Mouse (Mus musculus) lung, embryonic 14.5 days (tissue): ENCODE results near the gene Traf3ip2. TPM values are rescaled to one million over a fixed set of nuclear protein-coding genes. Genes with fewer than 3 reads are reported as not detected.
A peak's percentile ranks its signal among the peaks of the same experiment; 100 is the strongest.

Source experiments
- ATAC-seq: fragments of 200-750 bp; cut with Nextera tagmentation; 2 replicates; pipeline ENCODE4 v1.8.0; 2017; ENCODE audit warnings: mild to moderate bottlenecking, moderate TSS enrichment, moderate library complexity; ENCODE audit not compliant: insufficient read depth
- DNase-seq: peaks from one replicate; pipeline ENCODE4 v3.0.0-alpha.2; 2015
- H3K27ac ChIP-seq: fragments of 300-500 bp; sonication (generic); 2 replicates; pipeline ENCODE4 v1.5.1; 2014; ENCODE audit warnings: low read depth, mild to moderate bottlenecking, moderate library complexity
- H3K27me3 ChIP-seq: fragments of 300-500 bp; sonication (generic); 2 replicates; pipeline ENCODE4 v1.6.1; 2014; ENCODE audit warnings: low read length, control low read depth; ENCODE audit not compliant: insufficient read depth
- H3K36me3 ChIP-seq: fragments of 300-500 bp; sonication (generic); 2 replicates; pipeline ENCODE4 v1.6.1; 2014; ENCODE audit warnings: control low read depth; ENCODE audit not compliant: insufficient read depth
- H3K4me1 ChIP-seq: fragments of 300-500 bp; sonication (generic); 2 replicates; pipeline ENCODE4 v1.6.1; 2014; ENCODE audit warnings: antibody characterized with exemption, control low read depth; ENCODE audit not compliant: insufficient read depth
- H3K4me2 ChIP-seq: fragments of 300-500 bp; sonication (generic); 2 replicates; pipeline ENCODE4 v1.6.1; 2014; ENCODE audit warnings: mild to moderate bottlenecking
- H3K4me3 ChIP-seq: fragments of 300-500 bp; sonication (generic); 2 replicates; pipeline ENCODE4 v1.5.1; 2014; ENCODE audit warnings: low read depth, low read length
- H3K9ac ChIP-seq: fragments of 300-500 bp; sonication (generic); 2 replicates; pipeline ENCODE4 v1.6.1; 2014
- H3K9me3 ChIP-seq: fragments of 300-500 bp; sonication (generic); 2 replicates; pipeline ENCODE4 v1.6.1; 2016; ENCODE audit warnings: low read depth, low read length, control low read depth
- CTCF ChIP-seq: IDR thresholded peaks from 2 replicates; pipeline ENCODE4 v1.5.1; 2016; ENCODE audit warnings: antibody characterized with exemption, low read depth
- WGBS: fragments of 180-500 bp; shearing (Covaris S2); extraction: QIAGEN DNeasy Blood & Tissue Kit; methylation state at CpG from one replicate; pipeline ENCODE4 v1.1.7; 2014; 5-methylcytosine and 5-hydroxymethylcytosine counted together
- polyA plus RNA-seq: library from polyadenylated mRNA; unstranded; fragments of >200 nt; fragmentation: Nextera tagmentation; extraction: Ambion mirVana; gene quantifications from 2 replicates; pipeline ENCODE4 v1.2.1, GENCODE M21; 2014

The Traf3ip2 gene
- polyA plus RNA-seq, 1 experiment from 2014 or later, result 27.9 TPM

- H3K27ac ChIP-seq, result peak overlapping the region; percentile 96
- TF ChIP-seq CTCF, result no peak
- peaks cover under 1% of the 10 kb centered on the region; the same call in 1 of the 2 replicates for H3K9me3 ChIP-seq
- H3K27me3 ChIP-seq, result no peaks in the 10 kb centered on the region
- H3K36me3 ChIP-seq, result peaks cover 11% of the 10 kb centered on the region; the same call in 1 of the 2 replicates
- DNase-seq (peak; percentile 70), ATAC-seq (peak; percentile 12)
- peaks cover 21% of the 10 kb centered on the region for H3K4me1 ChIP-seq
- peak overlapping the region; percentile 62 for H3K9ac ChIP-seq
- 4% methylated on average over 2 of the region's 2 CpGs for WGBS
- H3K4me3 ChIP-seq, result peak overlapping the region; percentile 43
- H3K4me2 ChIP-seq, result peak overlapping the region; percentile 74
Observed at GRCm38 (mm10) chr10:39613973-39614372, 1.2 kb downstream of the Traf3ip2 start.

DNA sequence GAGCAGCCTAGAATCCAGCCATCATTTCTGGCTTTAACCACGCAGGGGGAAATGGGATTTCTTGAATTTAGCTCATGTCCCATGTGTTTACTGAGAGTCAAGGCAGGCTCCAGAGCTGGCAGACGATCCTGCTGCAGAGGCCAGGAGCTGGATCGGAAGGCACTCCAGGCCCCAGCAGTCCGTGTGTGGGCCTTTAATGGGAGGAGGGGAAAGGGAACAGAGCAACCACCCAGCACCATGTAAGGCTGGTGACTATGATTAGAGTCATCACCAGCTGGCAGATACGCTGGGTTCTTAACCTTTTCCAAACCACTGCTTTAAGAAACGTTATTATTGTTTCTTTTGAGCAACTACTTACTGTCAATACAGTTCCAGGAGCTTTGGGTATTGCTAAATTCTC is 1.9 kb downstream of the Traf3ip2 start:
- Histone ChIP-seq H3K27ac (peak overlapping the region; percentile 96), H3K4me2 (peak overlapping the region; percentile 74), H3K4me1 (peaks cover 21% of the 10 kb centered on the region), H3K9me3 (no peaks in the 10 kb centered on the region), H3K27me3 (no peaks in the 10 kb centered on the region), H3K4me3 (no peak overlapping the region), H3K9ac (0 out of 2 replicates have a peak overlapping the region, but pooled peaks have one; percentile 18), H3K36me3 (peaks cover 11% of the 10 kb centered on the region; the same call in 1 of the 2 replicates)
- DNase-seq (peak; percentile 91), ATAC-seq (peak; percentile 88)
- TF ChIP-seq CTCF, result no peak
- WGBS, result 6% methylated on average over 6 of the region's 6 CpGs

DNA sequence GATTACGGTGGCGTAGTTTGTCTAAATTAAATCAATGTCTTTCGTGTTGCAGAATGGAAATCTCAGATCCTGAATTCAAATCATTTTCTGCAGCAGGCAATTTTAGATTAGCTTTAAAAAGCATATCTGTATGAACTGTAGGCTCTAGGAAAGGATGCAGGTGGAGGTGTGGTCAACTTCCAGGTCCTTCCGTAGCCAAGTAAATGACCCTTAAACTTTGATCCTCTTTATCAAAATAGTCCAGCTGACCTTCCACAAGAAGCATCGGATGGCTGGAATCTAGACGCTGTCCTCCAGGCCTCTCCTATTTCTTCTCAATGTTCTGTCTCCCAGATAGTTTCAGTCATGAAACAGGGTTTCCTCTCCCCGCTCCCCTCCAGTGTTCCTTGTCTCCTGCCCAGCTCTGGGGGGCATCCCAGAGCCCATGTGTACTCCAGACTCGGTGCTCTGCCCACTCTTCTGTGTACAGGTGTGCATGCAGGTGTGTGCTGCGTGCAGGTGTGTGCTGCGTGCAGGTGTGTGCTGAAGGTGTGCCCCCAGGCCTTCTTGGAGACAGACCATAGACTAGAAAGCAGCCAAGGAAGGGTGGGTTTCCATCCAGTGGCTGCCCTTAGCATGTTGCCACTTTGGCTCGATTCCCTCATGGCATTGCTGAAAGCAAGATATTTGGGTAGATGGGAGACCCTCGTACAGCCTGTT is 2.9 kb downstream of the Traf3ip2 start:
- DNase-seq (no peak), ATAC-seq (no peak)
- Histone ChIP-seq H3K4me1 (peaks cover 21% of the 10 kb centered on the region), H3K9ac (0 out of 2 replicates have a peak overlapping the region, but pooled peaks have one; percentile 18), H3K4me3 (no peak overlapping the region), H3K27ac (peak overlapping the region; percentile 96), H3K36me3 (peaks cover 8% of the 10 kb centered on the region; the same call in 1 of the 2 replicates), H3K27me3 (no peaks in the 10 kb centered on the region), H3K9me3 (no peaks in the 10 kb centered on the region), H3K4me2 (peak overlapping the region; percentile 74)
- TF ChIP-seq CTCF, result no peak
- 73% methylated on average over 12 of the region's 12 CpGs for WGBS

DNA sequence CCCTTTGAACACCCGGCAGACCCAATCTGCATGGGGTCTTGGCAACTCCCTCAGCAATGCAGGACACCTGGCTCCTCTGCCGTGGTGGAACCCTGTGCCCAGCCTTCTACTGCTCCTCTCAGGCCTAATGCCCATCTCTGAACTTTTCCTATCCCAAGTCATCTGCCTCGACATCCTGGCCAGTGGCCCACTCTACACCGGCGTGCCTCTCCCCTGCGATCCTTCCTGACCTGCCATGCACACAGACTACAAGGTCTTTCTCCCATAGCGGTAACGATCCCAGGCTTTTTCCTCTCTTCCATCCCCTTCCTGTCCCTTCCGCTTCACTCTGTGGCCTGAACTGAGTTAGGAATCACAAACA is 3.5 kb downstream of the Traf3ip2 start:
- DNase-seq (no peak), ATAC-seq (no peak)
- H3K4me3 ChIP-seq, result no peak overlapping the region
- no peak for TF ChIP-seq CTCF
- H3K27me3 ChIP-seq, result no peaks in the 10 kb centered on the region
- peak overlapping the region; percentile 96; the same call in 1 of the 2 replicates for H3K27ac ChIP-seq
- no peak overlapping the region for H3K4me2 ChIP-seq
- peaks cover 8% of the 10 kb centered on the region; the same call in 1 of the 2 replicates for H3K36me3 ChIP-seq
- H3K9me3 ChIP-seq, result no peaks in the 10 kb centered on the region
- WGBS, result 72% methylated on average over 9 of the region's 9 CpGs
- H3K4me1 ChIP-seq, result peaks cover 18% of the 10 kb centered on the region
- H3K9ac ChIP-seq, result no peak overlapping the region

GRCm38 (mm10) chr10:39616626-39617025 is 3.9 kb downstream of the Traf3ip2 start:
- DNase-seq, result no peak
- Histone ChIP-seq H3K4me1 (peaks cover 18% of the 10 kb centered on the region), H3K9ac (no peak overlapping the region), H3K36me3 (peaks cover 11% of the 10 kb centered on the region; the same call in 1 of the 2 replicates), H3K27ac (no peak overlapping the region), H3K9me3 (no peaks in the 10 kb centered on the region), H3K4me3 (no peak overlapping the region), H3K4me2 (no peak overlapping the region), H3K27me3 (no peaks in the 10 kb centered on the region)
- no peak for ATAC-seq
- 80% methylated on average over 8 of the region's 8 CpGs for WGBS
- no peak for TF ChIP-seq CTCF

GRCm38 (mm10) chr10:39618431-39618830 is 5.7 kb downstream of the Traf3ip2 start:
- Histone ChIP-seq H3K4me2 (no peak overlapping the region), H3K4me1 (peaks cover 18% of the 10 kb centered on the region), H3K9ac (no peak overlapping the region), H3K27me3 (no peaks in the 10 kb centered on the region), H3K9me3 (no peaks in the 10 kb centered on the region), H3K36me3 (peaks cover 22% of the 10 kb centered on the region; the same call in 1 of the 2 replicates), H3K4me3 (no peak overlapping the region), H3K27ac (no peak overlapping the region)
- 65% methylated on average over 10 of the region's 10 CpGs for WGBS
- no peak for TF ChIP-seq CTCF
- no peak for DNase-seq
- no peak for ATAC-seq

- WGBS, result 84% methylated on average over 5 of the region's 5 CpGs
- no peaks in the 10 kb centered on the region for H3K9me3 ChIP-seq
- H3K4me1 ChIP-seq, result peaks cover 17% of the 10 kb centered on the region
- DNase-seq, result no peak
- no peak for ATAC-seq
- no peak overlapping the region for H3K27ac ChIP-seq
- H3K36me3 ChIP-seq, result peaks cover 26% of the 10 kb centered on the region; the same call in 1 of the 2 replicates
- no peak overlapping the region for H3K4me3 ChIP-seq
- no peak overlapping the region for H3K4me2 ChIP-seq
- no peak for TF ChIP-seq CTCF
- no peaks in the 10 kb centered on the region for H3K27me3 ChIP-seq
- H3K9ac ChIP-seq, result no peak overlapping the region
Observed at GRCm38 (mm10) chr10:39620626-39621025, 7.9 kb downstream of the Traf3ip2 start.
